Mouse (Mus musculus) lung, embryonic 16.5 days (tissue): ENCODE measurements around the gene Rnf19b. TPM values are rescaled to one million over a fixed set of nuclear protein-coding genes. Genes with fewer than 3 reads are reported as not detected.

Experiments used
- ATAC-seq: fragments of 200-750 bp; cut with Nextera tagmentation; 2 replicates; pipeline ENCODE4 v1.8.0; 2017; ENCODE audit warnings: low read depth, mild to moderate bottlenecking, moderate library complexity
- H3K27ac ChIP-seq: fragments of 300-500 bp; sonication (generic); 2 replicates; pipeline ENCODE4 v1.5.1; 2014; ENCODE audit warnings: mild to moderate bottlenecking, control low read depth, low read length
- H3K27me3 ChIP-seq: fragments of 300-500 bp; sonication (generic); 2 replicates; pipeline ENCODE4 v1.6.1; 2014; ENCODE audit warnings: low read depth, low read length, mixed read lengths; ENCODE audit not compliant: control insufficient read depth, insufficient read depth
- H3K36me3 ChIP-seq: fragments of 300-500 bp; sonication (generic); 2 replicates; pipeline ENCODE4 v1.6.1; 2014; ENCODE audit warnings: low read length; ENCODE audit not compliant: control insufficient read depth, insufficient read depth
- H3K4me1 ChIP-seq: fragments of 300-500 bp; sonication (generic); replicated peaks from 2 replicates; pipeline ENCODE4 v1.6.1; 2014; ENCODE audit warnings: low read length, mixed read lengths; ENCODE audit not compliant: control insufficient read depth, insufficient read depth
- H3K4me2 ChIP-seq: fragments of 300-500 bp; sonication (generic); 2 replicates; pipeline ENCODE4 v1.6.1; 2014; ENCODE audit warnings: low read depth, low read length, control low read depth
- H3K4me3 ChIP-seq: fragments of 300-500 bp; sonication (generic); 2 replicates; pipeline ENCODE4 v1.5.1; 2014; ENCODE audit warnings: mild to moderate bottlenecking, low read length, control low read depth
- H3K9ac ChIP-seq: fragments of 300-500 bp; sonication (generic); 2 replicates; pipeline ENCODE4 v1.6.1; 2014; ENCODE audit warnings: low read length, control low read depth
- H3K9me3 ChIP-seq: fragments of 300-500 bp; sonication (generic); 2 replicates; pipeline ENCODE4 v1.6.1; 2016; ENCODE audit warnings: low read length; ENCODE audit not compliant: control insufficient read depth
- WGBS: fragments of 180-500 bp; shearing (Covaris S2); extraction: QIAGEN DNeasy Blood & Tissue Kit; methylation state at CpG from one replicate; pipeline ENCODE4 v1.1.7; 2014; 5-methylcytosine and 5-hydroxymethylcytosine counted together
- polyA plus RNA-seq: library from polyadenylated mRNA; unstranded; fragments of >200 nt; fragmentation: Nextera tagmentation; extraction: Ambion mirVana; gene quantifications from 2 replicates; pipeline ENCODE4 v1.2.1, GENCODE M21; 2015

The Rnf19b gene
- polyA plus RNA-seq, 1 experiment from 2014 or later: 7.1 TPM

GRCm38 (mm10) chr4:129107348-129107899 lies 49.4 kb downstream of the Rnf19b start:
- WGBS: 45% methylated on average over 10 of the region's 10 CpGs
- Histone ChIP-seq H3K9me3 (no peaks in the 10 kb centered on the region), H3K36me3 (no peaks in the 10 kb centered on the region), H3K4me3 (no peak overlapping the region), H3K4me2 (no peak overlapping the region), H3K9ac (no peak overlapping the region), H3K4me1 (peaks cover 21% of the 10 kb centered on the region), H3K27ac (no peak overlapping the region), H3K27me3 (peaks cover 15% of the 10 kb centered on the region)
- no peak for ATAC-seq

- no peak overlapping the region for H3K9ac ChIP-seq
- 82% methylated on average over 7 of the region's 7 CpGs for WGBS
- no peaks in the 10 kb centered on the region; the same call in none of the 2 replicates for H3K9me3 ChIP-seq
- H3K27ac ChIP-seq: no peak overlapping the region
- no peaks in the 10 kb centered on the region for H3K36me3 ChIP-seq
- peaks cover 15% of the 10 kb centered on the region for H3K27me3 ChIP-seq
- H3K4me1 ChIP-seq: peaks cover 21% of the 10 kb centered on the region
- no peak overlapping the region for H3K4me3 ChIP-seq
- no peak for ATAC-seq
- no peak overlapping the region for H3K4me2 ChIP-seq
These were observed 50.6 kb downstream of the Rnf19b start for GRCm38 (mm10) chr4:129108624-129109023.

DNA sequence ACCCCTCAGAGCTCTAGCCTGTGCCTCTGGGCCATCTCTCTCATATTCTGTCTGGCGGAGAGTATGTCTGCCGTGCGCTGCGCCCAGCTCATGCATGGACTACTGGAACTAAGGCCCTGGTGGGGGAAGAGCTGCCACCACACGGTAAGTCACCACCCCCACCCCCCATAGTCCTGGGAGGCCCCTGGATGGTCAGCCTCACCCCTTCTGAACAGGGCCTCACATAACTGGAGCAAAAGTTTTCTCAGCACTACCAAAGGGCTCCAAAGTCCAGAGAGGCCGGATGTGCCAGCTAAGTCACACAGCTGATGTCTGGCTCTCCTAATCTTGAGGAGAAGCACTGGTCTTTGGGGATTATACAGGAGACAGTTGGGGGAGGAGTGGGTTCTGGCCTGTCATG lies 52.7 kb downstream of the Rnf19b start:
- WGBS: 79% methylated on average over 6 of the region's 6 CpGs
- Histone ChIP-seq H3K4me2 (no peak overlapping the region), H3K4me3 (no peak overlapping the region), H3K9me3 (no peaks in the 10 kb centered on the region; the same call in none of the 2 replicates), H3K27me3 (peaks cover 4% of the 10 kb centered on the region; the same call in 1 of the 2 replicates), H3K27ac (no peak overlapping the region), H3K4me1 (peaks cover 16% of the 10 kb centered on the region), H3K9ac (no peak overlapping the region), H3K36me3 (no peaks in the 10 kb centered on the region)
- ATAC-seq: no peak

- Histone ChIP-seq H3K9ac (no peak overlapping the region), H3K36me3 (no peaks in the 10 kb centered on the region), H3K27me3 (no peaks in the 10 kb centered on the region; the same call in 1 of the 2 replicates), H3K4me1 (peaks cover 12% of the 10 kb centered on the region), H3K4me2 (no peak overlapping the region), H3K9me3 (no peaks in the 10 kb centered on the region; the same call in none of the 2 replicates), H3K27ac (no peak overlapping the region), H3K4me3 (no peak overlapping the region)
- 46% methylated on average over 11 of the region's 11 CpGs for WGBS
- ATAC-seq: no peak
These were observed 53.3 kb downstream of the Rnf19b start for GRCm38 (mm10) chr4:129111350-129111749.

GRCm38 (mm10) chr4:129112231-129112630 lies 54.2 kb downstream of the Rnf19b start:
- Histone ChIP-seq H3K4me2 (peak overlapping the region; percentile 32), H3K9me3 (no peaks in the 10 kb centered on the region; the same call in none of the 2 replicates), H3K4me1 (peaks cover 11% of the 10 kb centered on the region), H3K9ac (no peak overlapping the region), H3K4me3 (no peak overlapping the region), H3K27ac (no peak overlapping the region), H3K27me3 (no peaks in the 10 kb centered on the region; the same call in 1 of the 2 replicates), H3K36me3 (no peaks in the 10 kb centered on the region)
- WGBS: 29% methylated on average over 13 of the region's 13 CpGs
- ATAC-seq: peak; percentile 8; the same call in 1 of the 2 replicates

DNA sequence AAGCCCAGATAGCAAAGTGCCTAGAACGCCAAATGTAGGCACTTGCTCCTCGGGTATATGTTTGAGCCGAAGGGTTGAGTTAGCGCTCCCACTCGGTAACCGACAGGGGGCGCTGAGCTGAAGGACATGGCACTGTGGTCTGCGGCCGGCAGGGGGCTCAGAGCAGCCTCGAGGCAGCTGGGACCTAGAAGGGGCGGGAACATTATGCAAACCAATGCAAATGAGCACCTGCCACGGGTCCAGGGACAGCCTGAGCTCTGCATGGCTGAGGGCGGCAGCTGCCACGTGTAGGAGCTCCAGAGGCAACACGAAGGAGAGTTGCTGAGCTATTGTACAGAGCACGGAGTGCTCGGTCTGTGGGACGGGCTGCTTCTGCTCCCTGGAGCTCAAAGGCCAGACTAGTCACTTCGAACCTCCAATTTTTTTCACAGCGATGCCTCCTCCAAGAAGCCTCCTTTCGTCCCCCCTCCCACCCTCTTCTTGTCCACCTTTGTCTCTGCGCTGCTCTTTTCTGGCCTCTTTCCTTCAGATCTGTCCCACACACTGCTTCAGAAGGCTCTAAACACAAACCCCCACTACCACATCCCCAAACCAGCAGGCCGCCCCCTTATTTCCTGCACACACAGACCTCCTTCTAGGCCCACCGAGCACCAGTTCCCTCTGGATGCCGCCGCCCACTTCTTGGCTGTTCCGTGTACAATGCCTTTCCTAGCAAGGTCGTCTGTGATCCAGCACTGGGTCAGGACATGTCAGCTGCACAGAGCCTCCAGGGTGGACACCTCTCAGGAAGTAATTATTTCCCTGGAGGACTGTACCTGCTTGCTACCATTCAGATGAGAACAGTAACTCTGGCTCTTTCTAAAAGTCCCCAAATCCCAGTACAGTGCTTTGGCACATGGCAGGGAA lies 55.3 kb downstream of the Rnf19b start:
- H3K4me3 ChIP-seq: no peak overlapping the region
- H3K9ac ChIP-seq: no peak overlapping the region
- peak; percentile 70 for ATAC-seq
- no peaks in the 10 kb centered on the region for H3K36me3 ChIP-seq
- WGBS: 27% methylated on average over 28 of the region's 28 CpGs
- no peaks in the 10 kb centered on the region; the same call in none of the 2 replicates for H3K9me3 ChIP-seq
- H3K4me1 ChIP-seq: peaks cover 6% of the 10 kb centered on the region
- no peaks in the 10 kb centered on the region; the same call in 1 of the 2 replicates for H3K27me3 ChIP-seq
- H3K4me2 ChIP-seq: no peak overlapping the region
- no peak overlapping the region for H3K27ac ChIP-seq

DNA sequence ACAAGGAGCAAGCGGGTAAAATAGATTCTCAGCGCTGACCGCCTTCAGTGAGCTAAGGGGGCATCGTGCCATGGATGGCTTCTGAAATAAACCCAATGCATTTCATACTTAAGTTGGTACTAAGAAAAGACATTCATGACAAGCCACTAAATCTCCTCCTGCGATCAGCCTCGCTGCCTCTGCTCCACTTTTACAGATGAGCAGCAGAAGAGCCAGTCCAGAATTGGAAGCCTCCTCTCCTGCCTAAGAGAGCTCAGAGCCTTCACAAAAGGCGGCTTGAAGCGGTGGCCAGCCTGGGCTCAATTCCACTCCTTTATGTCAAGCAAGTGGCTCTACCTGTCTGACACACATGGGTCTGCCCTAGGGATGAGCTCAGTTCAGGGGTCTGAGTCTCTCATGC lies 58.6 kb downstream of the Rnf19b start:
- no peak overlapping the region for H3K9ac ChIP-seq
- no peaks in the 10 kb centered on the region for H3K36me3 ChIP-seq
- H3K4me3 ChIP-seq: no peak overlapping the region
- H3K4me1 ChIP-seq: peaks cover 14% of the 10 kb centered on the region
- no peak overlapping the region for H3K27ac ChIP-seq
- WGBS: 89% methylated on average over 8 of the region's 8 CpGs
- no peaks in the 10 kb centered on the region; the same call in none of the 2 replicates for H3K9me3 ChIP-seq
- no peak overlapping the region for H3K4me2 ChIP-seq
- ATAC-seq: no peak
- H3K27me3 ChIP-seq: peaks cover 25% of the 10 kb centered on the region

DNA sequence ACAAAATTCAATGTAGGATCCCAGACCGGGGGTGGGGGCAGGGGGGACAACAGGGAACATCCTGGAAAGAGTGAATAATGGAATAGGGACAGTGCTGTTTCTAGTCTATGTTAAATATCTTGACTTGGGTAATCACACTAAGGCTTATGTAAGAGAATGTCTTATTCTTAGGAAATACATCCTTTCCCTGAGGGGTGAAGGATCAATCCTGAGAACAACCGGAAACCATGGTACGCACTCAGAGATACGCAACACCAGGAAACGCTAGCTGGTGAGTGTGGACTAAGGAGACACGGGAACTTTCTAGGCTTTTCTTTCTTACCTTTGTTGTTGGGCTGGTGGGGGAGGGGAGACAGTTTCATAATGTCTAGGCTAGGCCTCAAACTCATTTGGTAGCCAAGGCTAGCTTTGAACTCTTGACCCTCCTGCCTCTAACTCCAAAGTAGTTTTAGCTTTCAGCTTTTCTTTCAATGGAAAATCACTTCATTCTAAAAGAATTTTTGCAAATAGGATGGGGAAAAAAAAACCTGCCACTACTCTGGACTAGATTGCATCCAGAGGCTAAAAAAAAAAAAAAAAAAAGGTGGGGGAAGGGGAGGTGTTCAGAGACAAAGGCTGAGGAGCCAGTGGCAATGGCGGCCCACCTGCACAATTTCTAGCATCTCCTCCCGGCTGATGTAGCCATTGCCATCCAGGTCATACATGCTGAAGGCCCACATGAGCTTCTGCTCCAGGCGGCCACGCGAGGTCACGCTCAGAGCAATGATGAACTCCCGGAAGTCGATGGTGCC lies 59.8 kb downstream of the Rnf19b start:
- H3K36me3 ChIP-seq: no peaks in the 10 kb centered on the region
- H3K27ac ChIP-seq: no peak overlapping the region
- H3K4me1 ChIP-seq: peaks cover 9% of the 10 kb centered on the region
- H3K4me2 ChIP-seq: no peak overlapping the region
- H3K9ac ChIP-seq: no peak overlapping the region
- H3K9me3 ChIP-seq: no peaks in the 10 kb centered on the region; the same call in 1 of the 2 replicates
- peaks cover 27% of the 10 kb centered on the region for H3K27me3 ChIP-seq
- ATAC-seq: no peak
- H3K4me3 ChIP-seq: no peak overlapping the region
- 80% methylated on average over 14 of the region's 14 CpGs for WGBS

GRCm38 (mm10) chr4:129119708-129120107 lies 61.6 kb downstream of the Rnf19b start:
- Histone ChIP-seq H3K4me3 (no peak overlapping the region), H3K27me3 (peaks cover 34% of the 10 kb centered on the region), H3K36me3 (no peaks in the 10 kb centered on the region), H3K4me2 (no peak overlapping the region), H3K4me1 (peaks cover 9% of the 10 kb centered on the region), H3K27ac (no peak overlapping the region), H3K9ac (no peak overlapping the region), H3K9me3 (no peaks in the 10 kb centered on the region)
- no peak for ATAC-seq
- 64% methylated on average over 10 of the region's 10 CpGs for WGBS
